Mouse (Mus musculus) bone marrow macrophage, adult 2 months (primary cell): ENCODE measurements at regions not wholly inside any gene's neighbourhood (a gene's known extent, or its start where the extent isn't known, plus 50 kb on each side); places are given as distances from the start of the nearest gene placed in this dataset.

ENCODE experiments used
- H3K27ac ChIP-seq: 2 replicates; pipeline ENCODE4 v1.5.1; 2012; ENCODE audit warnings: low read depth, low read length; ENCODE audit not compliant: insufficient read depth
- H3K4me1 ChIP-seq: 2 replicates; pipeline ENCODE4 v1.6.1; 2012; ENCODE audit warnings: low read length; ENCODE audit not compliant: control insufficient read depth, insufficient read depth
- H3K4me3 ChIP-seq: 2 replicates; pipeline ENCODE4 v1.5.1; 2012; ENCODE audit warnings: mild to moderate bottlenecking, low read length, moderate library complexity; ENCODE audit not compliant: insufficient read depth
- CTCF ChIP-seq: IDR thresholded peaks from 2 replicates; pipeline ENCODE4 v1.5.1; 2012; ENCODE audit warnings: low read depth, mild to moderate bottlenecking, low read length, moderate library complexity
- POLR2A ChIP-seq: IDR thresholded peaks from 2 replicates; pipeline ENCODE4 v1.6.1; 2012; ENCODE audit warnings: mild to moderate bottlenecking, low read depth, low read length, borderline replicate concordance

DNA sequence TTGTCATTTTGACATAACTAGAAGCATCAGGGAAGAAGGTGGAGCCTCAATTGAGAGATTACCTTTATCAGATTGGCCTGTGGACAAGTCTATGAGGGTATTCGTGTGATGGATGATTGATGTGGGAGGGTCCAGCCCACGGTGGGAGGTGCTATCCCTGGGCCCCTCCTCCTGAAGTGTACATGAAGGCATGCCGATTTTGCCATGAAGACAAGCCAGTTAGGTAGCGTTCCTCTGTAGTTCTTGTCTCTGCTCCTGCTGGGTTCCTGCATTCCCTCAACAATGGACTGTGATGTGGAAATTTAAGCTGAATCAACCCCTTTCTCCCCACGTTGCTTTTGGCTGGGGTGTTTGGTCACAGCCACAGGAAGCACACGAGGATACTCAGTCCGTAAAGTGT lies 317.5 kb downstream of the Gm49356 start:
- Histone ChIP-seq H3K4me3 (no peak overlapping the region), H3K27ac (no peak overlapping the region), H3K4me1 (peaks cover 16% of the 10 kb centered on the region)
- TF ChIP-seq POLR2A (no peak), CTCF (no peak)

DNA sequence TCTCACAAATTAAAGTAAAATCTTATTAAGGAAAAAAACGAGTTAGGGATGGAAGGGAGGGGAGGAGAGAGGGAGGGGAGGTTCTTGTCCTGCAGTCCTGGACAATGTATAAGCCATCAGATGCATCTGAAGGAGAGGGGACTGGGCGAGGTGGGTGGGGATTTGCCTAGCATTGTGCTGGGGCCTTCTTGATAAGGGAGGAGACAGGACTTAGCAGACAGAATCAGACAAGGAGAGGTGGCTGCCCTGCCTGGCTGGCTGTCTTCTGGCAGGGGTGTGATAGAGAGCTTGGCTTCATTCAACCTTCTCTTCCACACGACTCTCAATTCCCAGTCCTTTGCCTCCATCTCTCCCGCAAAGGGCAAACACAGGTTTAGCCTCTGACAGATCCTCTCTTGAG lies 318.9 kb downstream of the Gm49356 start:
- no peak overlapping the region for H3K4me3 ChIP-seq
- H3K4me1 ChIP-seq = peaks cover 6% of the 10 kb centered on the region
- no peak overlapping the region for H3K27ac ChIP-seq
- TF ChIP-seq CTCF = no peak
- no peak for TF ChIP-seq POLR2A

DNA sequence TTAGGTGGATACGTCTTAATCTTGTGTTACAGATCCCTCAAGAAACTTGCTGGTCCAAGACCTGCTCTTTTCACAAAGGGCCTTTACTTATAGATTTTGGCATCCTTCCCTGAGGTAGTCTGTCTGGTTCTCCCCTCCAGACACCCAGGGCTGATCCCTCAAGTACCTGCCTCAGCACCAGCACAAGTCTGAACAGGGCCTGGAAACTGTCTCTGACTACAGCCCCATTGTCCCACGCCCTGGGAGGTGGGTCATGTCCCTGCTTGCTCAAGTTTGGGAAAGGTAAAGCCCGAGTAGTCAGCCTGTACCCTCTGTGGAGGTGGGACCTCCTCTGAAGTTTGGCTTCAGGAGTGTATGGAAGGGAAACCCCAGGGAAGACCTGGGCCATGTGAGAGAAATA lies 323.3 kb downstream of the Gm49356 start:
- Histone ChIP-seq H3K4me1 (no peaks in the 10 kb centered on the region), H3K27ac (no peak overlapping the region), H3K4me3 (no peak overlapping the region)
- TF ChIP-seq CTCF = no peak
- TF ChIP-seq POLR2A = no peak

DNA sequence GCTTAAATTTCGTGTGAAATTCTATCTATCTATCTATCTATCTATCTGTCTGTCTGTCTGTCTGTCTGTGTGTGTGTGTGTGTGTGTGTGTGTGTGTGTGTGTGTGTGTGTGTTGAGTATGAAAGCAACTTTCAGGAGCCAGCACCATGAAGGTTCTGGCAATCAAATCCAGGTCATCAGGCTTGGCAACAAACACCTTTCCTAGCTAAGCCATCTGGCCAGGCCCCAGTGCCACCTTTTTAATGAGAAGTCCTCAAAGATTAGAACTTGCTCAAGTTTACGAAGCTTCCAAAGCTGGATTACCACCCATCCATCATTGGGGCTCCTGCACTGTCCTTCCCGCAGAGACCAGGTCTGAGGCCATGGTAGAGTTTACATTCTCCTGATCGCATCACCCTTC lies 325.0 kb downstream of the Gm49356 start:
- TF ChIP-seq POLR2A (no peak), CTCF (no peak)
- Histone ChIP-seq H3K27ac (no peak overlapping the region), H3K4me1 (no peaks in the 10 kb centered on the region), H3K4me3 (no peak overlapping the region)

- H3K27ac ChIP-seq = no peak overlapping the region
- TF ChIP-seq CTCF = no peak
- TF ChIP-seq POLR2A = no peak
- H3K4me1 ChIP-seq = no peaks in the 10 kb centered on the region
- no peak overlapping the region for H3K4me3 ChIP-seq
These were observed 326.1 kb downstream of the Gm49356 start for GRCm38 (mm10) chr15:59215239-59215638.

- no peak for TF ChIP-seq POLR2A
- TF ChIP-seq CTCF = no peak
- Histone ChIP-seq H3K4me1 (no peaks in the 10 kb centered on the region), H3K27ac (no peak overlapping the region), H3K4me3 (no peak overlapping the region)
These were observed 328.4 kb downstream of the Gm49356 start for GRCm38 (mm10) chr15:59217481-59217880.

GRCm38 (mm10) chr15:59218916-59219315 lies 329.8 kb downstream of the Gm49356 start:
- TF ChIP-seq POLR2A (no peak), CTCF (no peak)
- no peak overlapping the region for H3K4me3 ChIP-seq
- H3K27ac ChIP-seq = no peak overlapping the region
- no peaks in the 10 kb centered on the region for H3K4me1 ChIP-seq

- TF ChIP-seq CTCF = no peak
- no peak for TF ChIP-seq POLR2A
- Histone ChIP-seq H3K4me3 (no peak overlapping the region), H3K27ac (no peak overlapping the region), H3K4me1 (peaks cover 3% of the 10 kb centered on the region; the same call in 1 of the 2 replicates)
These were observed 336.5 kb downstream of the Gm49356 start for GRCm38 (mm10) chr15:59225637-59226036.

- Histone ChIP-seq H3K4me3 (no peak overlapping the region), H3K27ac (no peak overlapping the region), H3K4me1 (peaks cover 3% of the 10 kb centered on the region; the same call in 1 of the 2 replicates)
- TF ChIP-seq POLR2A (no peak), CTCF (no peak)
These were observed 338.2 kb downstream of the Gm49356 start for GRCm38 (mm10) chr15:59227293-59227692.

DNA sequence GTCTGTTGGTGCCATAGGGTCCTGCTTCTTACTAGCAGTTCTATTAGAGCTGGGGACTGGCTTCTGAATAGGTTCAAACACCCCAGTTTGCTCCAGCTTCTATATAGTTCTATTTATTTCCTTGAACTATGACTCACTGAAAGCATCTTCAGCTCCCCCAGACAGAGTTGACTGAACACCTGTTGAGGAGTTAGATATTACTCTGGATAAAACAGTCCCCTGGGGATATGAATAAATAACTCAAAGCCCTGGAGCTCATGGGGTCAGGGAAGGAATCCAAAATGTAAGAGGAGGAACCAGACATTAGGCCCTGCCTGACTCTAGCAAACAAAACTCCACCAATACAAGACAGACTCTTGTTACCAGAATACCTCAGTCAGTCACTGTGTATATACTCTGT lies 341.4 kb downstream of the Gm49356 start:
- H3K4me3 ChIP-seq = no peak overlapping the region
- peaks cover 2% of the 10 kb centered on the region; the same call in 1 of the 2 replicates for H3K4me1 ChIP-seq
- TF ChIP-seq POLR2A = no peak
- TF ChIP-seq CTCF = no peak
- no peak overlapping the region for H3K27ac ChIP-seq

- TF ChIP-seq CTCF (no peak), POLR2A (no peak)
- H3K27ac ChIP-seq = no peak overlapping the region
These were observed 342.6 kb downstream of the Gm49356 start for GRCm38 (mm10) chr15:59231703-59232102.

More at GRCm38 (mm10) chr15:59231703-59232102, 342.6 kb downstream of the Gm49356 start:
- Histone ChIP-seq H3K4me1 (no peaks in the 10 kb centered on the region), H3K4me3 (no peak overlapping the region)
